Mouse (Mus musculus): Measurements from ENCODE around the gene Susd6.
"Not testable (repeated sequence)": the region's sequence is repeated elsewhere in the genome, so short reads cannot be mapped to it uniquely, and the experiment has no call there.

The Susd6 gene

GRCm38 (mm10) chr12:80812510-80812820, 22.2 kb downstream of the Susd6 start:
- DNase-seq (ENCODE audit: low read depth, low spot score), result no peak

DNA sequence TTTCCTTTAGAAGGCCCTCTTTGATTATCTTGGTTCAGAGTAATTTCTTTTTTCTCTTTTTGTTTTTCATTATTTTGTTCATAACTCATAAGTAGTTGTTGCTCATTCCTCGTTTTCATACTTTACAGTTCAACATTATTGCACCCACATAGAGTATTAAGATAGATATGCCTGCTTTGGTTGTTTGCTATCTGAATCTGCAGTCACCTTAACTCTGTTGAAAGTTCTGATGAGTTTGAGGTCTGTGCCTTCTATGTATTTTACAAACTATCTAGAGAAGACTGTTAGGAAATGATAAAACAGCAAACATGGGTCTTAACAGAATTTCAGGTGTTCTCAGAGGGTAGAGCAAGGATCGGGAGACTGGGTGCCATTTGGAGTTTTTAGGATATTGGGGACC, 23.1 kb downstream of the Susd6 start:
- DNase-seq (ENCODE audit: low read depth, low spot score), result no peak

- DNase-seq (ENCODE audit: low read depth, low spot score), result no peak
These were observed 23.6 kb downstream of the Susd6 start for GRCm38 (mm10) chr12:80813872-80814271.

DNA sequence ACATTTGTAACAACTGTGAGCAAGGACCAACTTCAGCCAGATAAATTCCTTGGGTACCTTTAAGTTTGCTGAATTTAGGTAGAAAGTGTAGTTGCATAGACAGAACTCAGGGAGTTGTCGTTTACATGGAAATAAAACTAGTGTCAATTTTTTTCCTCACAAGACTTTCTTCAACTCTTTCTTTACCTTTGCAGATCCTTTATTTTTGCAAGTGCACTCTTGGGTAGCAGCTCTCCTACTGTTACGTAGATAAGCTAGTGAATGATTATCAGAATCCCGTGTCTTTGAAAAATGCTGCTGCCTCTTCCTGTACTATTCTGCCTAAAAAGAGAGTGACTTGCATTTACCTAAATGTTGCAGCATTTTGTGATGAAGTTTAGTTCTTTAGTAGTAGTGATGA, 24.2 kb downstream of the Susd6 start:
- no peak for DNase-seq (ENCODE audit: low read depth, low spot score)

GRCm38 (mm10) chr12:80815298-80815697, 25.0 kb downstream of the Susd6 start:
- no peak for DNase-seq (ENCODE audit: low read depth, low spot score)

- no peak for DNase-seq (ENCODE audit: low read depth, low spot score)
These were observed 25.6 kb downstream of the Susd6 start for GRCm38 (mm10) chr12:80815893-80816292.

DNA sequence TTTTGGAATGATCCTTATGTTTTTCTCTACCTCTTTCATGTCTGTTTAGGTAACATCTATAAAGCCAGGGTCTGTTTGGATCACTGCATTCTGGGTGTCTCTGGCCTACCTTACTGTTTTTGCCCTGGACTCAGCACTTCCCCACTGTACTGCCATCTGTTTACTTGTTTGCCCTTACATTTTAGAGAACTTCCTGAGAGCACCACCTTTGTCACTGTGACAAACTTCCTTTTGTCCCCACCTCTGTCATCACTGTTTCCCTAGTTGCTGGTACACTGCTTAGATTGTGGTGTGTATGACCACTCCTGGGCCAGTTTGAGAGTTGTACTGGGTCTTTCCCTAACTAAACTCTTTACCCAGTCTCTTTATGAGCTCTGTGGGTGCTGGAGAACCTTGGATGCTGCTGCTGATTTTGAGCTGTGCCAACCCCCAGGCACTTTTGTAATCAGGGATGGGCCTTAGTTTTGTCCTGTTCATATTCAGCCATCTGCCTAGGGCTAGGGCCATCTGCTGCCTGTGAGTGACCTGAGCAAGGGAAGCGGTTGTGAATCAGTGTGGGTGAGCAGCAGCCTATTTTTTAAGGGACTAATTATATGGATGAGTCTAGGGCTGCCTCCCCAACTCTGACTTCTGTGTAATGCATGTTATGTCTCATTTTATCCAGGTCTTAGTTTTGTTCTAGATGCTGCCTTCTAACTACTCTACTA, 26.2 kb downstream of the Susd6 start:
- DNase-seq (ENCODE audit: low read depth, low spot score), result no peak

GRCm38 (mm10) chr12:80817697-80818235, 27.5 kb downstream of the Susd6 start:
- DNase-seq (ENCODE audit: low read depth, low spot score), result no peak

- not testable (repeated sequence) for DNase-seq (ENCODE audit: low read depth, low spot score)
These were observed 28.7 kb downstream of the Susd6 start for GRCm38 (mm10) chr12:80819020-80819419.

- no peak for DNase-seq (ENCODE audit: low read depth, low spot score)
These were observed 31.1 kb downstream of the Susd6 start for GRCm38 (mm10) chr12:80821312-80822007.

- no peak for DNase-seq (ENCODE audit: low read depth, low spot score)
These were observed 32.2 kb downstream of the Susd6 start for GRCm38 (mm10) chr12:80822533-80822932.

DNA sequence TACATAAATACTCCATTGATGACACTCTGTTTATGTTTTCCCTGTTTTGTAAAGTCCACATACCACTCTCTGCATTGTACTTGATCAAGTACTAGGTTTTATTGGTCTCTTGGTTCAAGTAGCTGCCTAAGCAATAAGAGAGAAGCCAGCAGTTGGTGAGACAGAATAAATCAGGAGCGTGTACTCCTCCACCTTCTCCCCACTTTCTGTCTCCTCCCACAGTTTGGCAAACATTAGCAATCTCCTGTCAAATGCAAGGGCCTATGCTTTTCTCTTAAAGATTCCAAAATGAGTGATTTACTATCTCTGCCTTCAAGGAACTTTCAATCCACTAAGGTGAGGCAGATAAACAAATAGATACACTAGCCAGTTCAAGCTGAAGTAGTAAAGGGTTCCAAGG, 33.9 kb downstream of the Susd6 start:
- DNase-seq (ENCODE audit: low read depth, low spot score), result no peak

DNA sequence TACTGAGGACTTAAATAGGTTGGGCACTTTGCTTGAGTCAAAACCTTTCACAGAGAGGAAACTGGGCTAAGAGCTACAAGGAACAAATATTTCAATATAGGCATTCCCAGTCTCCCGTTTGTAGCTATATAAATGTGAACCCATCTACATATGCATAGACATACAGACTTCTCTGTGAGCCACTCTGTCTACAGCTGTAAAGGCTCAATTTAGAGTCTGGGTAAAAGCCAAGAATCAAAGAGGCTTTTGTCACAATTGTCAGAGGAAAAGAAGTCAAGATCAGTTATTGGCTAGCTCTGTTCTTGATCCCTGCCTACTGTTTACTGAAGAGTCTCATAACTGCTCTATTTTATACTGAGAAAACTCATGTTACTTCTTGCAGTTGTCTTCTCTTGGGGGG, 36.1 kb downstream of the Susd6 start:
- no peak for DNase-seq (ENCODE audit: low read depth, low spot score)

GRCm38 (mm10) chr12:80827464-80828015, 37.2 kb downstream of the Susd6 start:
- DNase-seq (ENCODE audit: low read depth, low spot score), result no peak

- DNase-seq (ENCODE audit: low read depth, low spot score), result no peak
These were observed 37.7 kb downstream of the Susd6 start for GRCm38 (mm10) chr12:80828020-80828419.

DNA sequence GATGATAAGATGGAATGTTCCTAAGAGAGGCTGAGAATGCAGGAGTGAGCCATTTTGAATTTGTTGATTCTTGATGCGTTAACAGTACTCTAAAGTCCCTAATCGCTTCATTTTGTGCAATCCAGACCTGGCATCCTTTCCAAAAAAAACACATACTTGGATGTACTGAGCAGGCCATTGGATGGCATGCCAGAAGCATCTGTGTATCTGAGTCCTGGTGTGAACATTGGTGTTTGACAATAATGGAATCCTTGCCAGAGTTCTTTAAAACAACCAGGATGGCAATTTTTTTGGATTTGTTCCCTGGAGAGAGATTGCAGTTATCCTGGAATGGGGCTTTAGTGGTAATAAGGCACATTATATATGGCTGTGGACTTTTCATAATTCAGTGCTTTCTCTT, 38.6 kb downstream of the Susd6 start:
- DNase-seq (ENCODE audit: low read depth, low spot score), result no peak

GRCm38 (mm10) chr12:80830211-80830610, 39.9 kb downstream of the Susd6 start:
- no peak for DNase-seq (ENCODE audit: low read depth, low spot score)

- DNase-seq (ENCODE audit: low read depth, low spot score), result no peak
These were observed 40.5 kb downstream of the Susd6 start for GRCm38 (mm10) chr12:80830820-80831219.

- DNase-seq (ENCODE audit: low read depth, low spot score), result no peak
These were observed 42.0 kb downstream of the Susd6 start for GRCm38 (mm10) chr12:80832313-80832712.

DNA sequence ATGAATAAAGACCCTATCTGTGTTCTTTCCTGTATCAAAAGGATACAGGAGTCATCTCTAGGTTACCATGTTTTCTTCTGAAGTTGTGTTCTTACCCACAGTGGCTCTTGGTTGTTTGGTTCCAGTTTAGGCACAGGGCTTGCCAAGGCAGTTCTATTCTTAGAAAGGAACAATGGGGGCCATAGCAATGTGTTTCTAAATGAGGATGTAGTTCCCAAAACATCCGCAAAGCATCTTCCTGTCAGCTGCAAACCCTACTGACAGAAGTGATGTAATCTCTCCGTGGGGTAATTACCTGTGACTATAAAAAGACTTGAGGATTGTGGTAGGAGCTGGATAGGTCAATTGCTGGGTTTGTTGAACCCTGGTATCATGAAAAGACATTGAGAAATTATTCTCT, 43.2 kb downstream of the Susd6 start:
- no peak for DNase-seq (ENCODE audit: low read depth, low spot score)

DNA sequence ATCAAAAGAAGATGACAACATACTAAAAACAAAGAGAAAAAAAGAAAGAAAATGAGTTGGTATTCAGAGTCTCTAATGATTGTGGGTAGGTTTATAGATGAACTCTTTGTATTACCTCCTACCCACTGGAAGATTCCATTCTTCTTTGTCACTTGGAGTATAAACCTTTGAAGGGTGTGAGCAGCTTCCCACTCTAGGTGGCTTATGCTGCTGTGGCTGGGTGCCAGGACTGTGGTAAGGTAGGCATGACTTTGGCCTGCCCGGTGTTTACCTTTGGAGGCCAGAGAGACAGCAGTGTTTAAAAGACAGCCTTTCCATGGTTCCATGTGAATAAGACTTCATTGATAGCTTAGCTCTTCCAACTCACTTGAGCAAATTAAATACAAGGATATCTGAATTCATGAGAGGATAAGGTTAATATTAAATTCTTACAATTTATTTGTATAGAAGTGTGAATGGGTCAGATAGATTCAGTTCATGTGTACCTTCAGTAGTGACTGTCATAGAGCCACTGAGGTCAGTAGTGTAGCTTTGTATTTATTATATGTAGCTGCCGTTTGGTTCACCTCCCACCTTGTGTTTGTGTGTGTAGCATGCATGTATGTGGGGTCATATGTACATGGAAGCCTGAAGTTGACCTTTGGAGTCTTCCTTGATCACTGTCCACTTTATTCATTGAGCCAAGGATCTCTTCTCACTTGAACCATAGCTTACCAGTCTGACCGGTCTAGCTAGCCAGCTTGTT, 44.0 kb downstream of the Susd6 start:
- no peak for DNase-seq (ENCODE audit: low read depth, low spot score)

DNA sequence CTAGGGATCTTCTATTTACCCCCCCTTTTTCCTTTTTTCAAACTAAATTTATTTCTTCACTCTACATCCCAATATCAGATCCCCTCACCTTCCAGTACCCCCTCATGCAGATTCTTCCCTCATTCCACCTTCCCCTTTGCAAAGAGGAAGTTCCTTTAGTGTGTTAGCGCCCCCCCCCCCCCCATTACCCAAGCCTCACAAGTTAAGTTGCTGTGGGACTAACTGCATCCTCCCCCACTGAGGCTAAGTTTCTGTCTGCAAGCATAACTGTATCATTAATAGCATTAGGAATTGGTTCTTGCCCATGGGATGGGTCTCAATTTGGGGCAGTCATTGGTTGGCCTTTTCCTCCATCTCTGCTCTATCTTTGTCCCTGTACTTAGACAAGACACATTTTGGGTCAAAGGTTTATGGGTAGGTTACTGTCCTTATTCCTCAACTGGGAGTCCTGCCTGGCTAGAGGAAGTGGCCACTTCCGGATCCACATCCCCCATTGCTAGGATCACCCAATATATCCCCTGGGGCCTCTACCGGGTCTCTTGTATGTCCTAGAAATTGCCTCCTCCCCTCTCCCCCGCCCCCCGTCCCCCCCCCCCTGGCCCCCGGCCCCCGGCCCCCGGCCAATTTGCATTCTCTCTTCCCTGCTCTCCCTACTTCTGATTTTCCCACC, 44.7 kb downstream of the Susd6 start:
- DNase-seq (ENCODE audit: low read depth, low spot score), result no peak
